Comparison of ENCODE assay signal across 8 mouse cellular contexts in the genomic region with DNA sequence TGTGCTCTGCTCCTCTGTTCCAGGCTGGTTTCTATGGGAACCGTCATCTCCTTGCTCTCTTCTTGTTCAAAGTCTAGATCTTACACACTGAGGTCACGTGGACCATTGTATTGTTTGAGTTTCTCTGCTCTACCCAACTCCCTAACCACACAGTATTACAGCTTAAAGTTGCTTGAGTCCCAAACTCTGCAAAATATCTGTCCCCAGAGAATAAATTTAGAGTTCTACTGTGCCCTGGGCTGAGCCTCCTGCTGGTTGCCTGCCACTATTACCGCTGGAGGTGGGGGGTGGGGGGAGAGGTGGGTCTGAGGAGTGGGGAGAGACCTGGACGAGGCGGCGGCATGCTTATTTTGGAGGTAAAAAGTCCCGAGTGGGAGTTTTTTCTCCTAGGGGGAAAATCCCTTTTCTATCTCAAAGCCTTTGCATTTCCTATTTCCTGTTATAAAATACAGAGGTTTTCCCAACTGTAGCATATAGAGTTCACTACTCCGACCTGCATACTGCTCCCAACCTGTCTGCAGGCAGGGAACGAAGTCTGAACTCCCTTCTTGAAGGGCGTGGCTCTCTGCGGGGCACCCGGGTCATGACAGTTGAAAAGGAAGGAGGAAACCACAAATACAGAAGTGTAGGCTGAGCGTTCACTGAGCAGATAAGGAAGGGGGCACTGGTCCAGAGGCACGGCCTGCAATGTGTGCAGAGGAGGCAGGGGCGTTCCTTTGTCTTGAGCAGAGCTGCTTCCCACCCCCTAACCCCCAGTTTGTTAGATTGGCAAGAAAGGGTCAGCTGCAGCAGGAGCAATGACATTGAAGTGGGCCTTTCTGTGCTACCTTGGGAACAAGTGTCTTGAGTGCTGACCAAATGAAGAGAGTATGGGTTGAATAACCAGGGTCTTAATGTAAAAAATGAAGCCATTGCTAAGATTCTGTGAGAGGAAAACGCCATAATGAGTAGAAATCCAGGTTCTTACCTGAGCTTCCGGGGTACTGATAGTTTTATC.
DNase-seq lines count a peak whose midpoint lies in the region; ATAC-seq and TF ChIP-seq lines count a peak whose summit lies in the region.

No protein-coding gene starts in this region.

- H3K27me3 ChIP-seq in hindbrain, embryonic 16.5 days (replicated peaks; ENCODE audit: control insufficient read depth, insufficient read depth, low read length) = no peaks in the 10 kb centered on the region
- no peaks in the 10 kb centered on the region for H3K27me3 ChIP-seq in hindbrain, embryonic 13.5 days
- no peaks in the 10 kb centered on the region for H3K27me3 ChIP-seq in liver, embryonic 14.5 days (ENCODE audit: control insufficient read depth, insufficient read depth, low read length)

- no peak overlapping the region for H3K4me2 ChIP-seq in hindbrain, embryonic 16.5 days (ENCODE audit: low read length)
- no peak overlapping the region for H3K4me2 ChIP-seq in hindbrain, embryonic 13.5 days
- H3K4me2 ChIP-seq in liver, embryonic 14.5 days (ENCODE audit: low read depth) = peak overlapping the region; percentile 61

- H3K27ac ChIP-seq in hindbrain, embryonic 16.5 days (ENCODE audit: low read depth, low read length) = no peak overlapping the region
- H3K27ac ChIP-seq in hindbrain, embryonic 13.5 days = no peak overlapping the region
- no peak overlapping the region for H3K27ac ChIP-seq in liver, embryonic 14.5 days

- no peaks in the 10 kb centered on the region for H3K36me3 ChIP-seq in hindbrain, embryonic 16.5 days (ENCODE audit: control insufficient read depth, insufficient read depth, low read length)
- H3K36me3 ChIP-seq in hindbrain, embryonic 13.5 days = no peaks in the 10 kb centered on the region
- H3K36me3 ChIP-seq in liver, embryonic 14.5 days (replicated peaks; ENCODE audit: control insufficient read depth, insufficient read depth, low read depth) = no peaks in the 10 kb centered on the region

- 36% methylated on average over 17 of the region's 17 CpGs for WGBS in hindbrain, embryonic 16.5 days
- 42% methylated on average over 17 of the region's 17 CpGs for WGBS in hindbrain, embryonic 13.5 days
- WGBS in liver, embryonic 14.5 days (ENCODE audit: insufficient replicate concordance) = 4% methylated on average over 17 of the region's 17 CpGs

- H3K9ac ChIP-seq in hindbrain, embryonic 16.5 days (ENCODE audit: low read depth, low read length) = no peak overlapping the region
- H3K9ac ChIP-seq in hindbrain, embryonic 13.5 days = no peak overlapping the region
- no peak overlapping the region for H3K9ac ChIP-seq in liver, embryonic 14.5 days (replicated peaks)

- no peak overlapping the region for H3K4me3 ChIP-seq in hindbrain, embryonic 16.5 days (ENCODE audit: low read length)
- H3K4me3 ChIP-seq in hindbrain, embryonic 13.5 days = no peak overlapping the region
- no peak overlapping the region for H3K4me3 ChIP-seq in liver, embryonic 14.5 days (ENCODE audit: insufficient read depth in 1 of 2, low read depth in 2 of 2, low read length in 2 of 2)

- peak; percentile 40; the same call in 1 of the 2 replicates for ATAC-seq in hindbrain, embryonic 16.5 days
- no peak for ATAC-seq in hindbrain, embryonic 13.5 days (ENCODE audit: low FRiP score)
- peak; percentile 91 for ATAC-seq in liver, embryonic 14.5 days (ENCODE audit: insufficient read depth)

- peak; percentile 65 for TF ChIP-seq EP300 in liver, embryonic 14.5 days (IDR thresholded peaks at IDR 0.05; ENCODE audit: low read depth)

- H3K9me3 ChIP-seq in hindbrain, embryonic 16.5 days (ENCODE audit: control insufficient read depth, low read length) = no peaks in the 10 kb centered on the region
- no peaks in the 10 kb centered on the region for H3K9me3 ChIP-seq in hindbrain, embryonic 13.5 days
- no peaks in the 10 kb centered on the region for H3K9me3 ChIP-seq in liver, embryonic 14.5 days (ENCODE audit: control insufficient read depth, low read length)

- TF ChIP-seq CTCF in liver, embryonic 14.5 days (IDR thresholded peaks at IDR 0.05; ENCODE audit: low read depth) = no peak

- DNase-seq in c-Kit-positive CD71-negative TER-119-negative erythroid progenitor cells, embryonic 14.5 days (ENCODE audit: low read depth) = peak; percentile 67
- DNase-seq in liver, embryonic 14.5 days (ENCODE audit: low read depth in 3 of 3, low spot score in 3 of 3) = peak; percentile 31 to 46 (median 41)
- DNase-seq in spleen, postnatal 14 days (ENCODE audit: low spot score in 2 of 2) = peak; percentile 19 to 37
- no peak for DNase-seq in retina, embryonic 14.5 days (ENCODE audit: low spot score)
- DNase-seq in adrenal gland, adult (ENCODE audit: inconsistent age in 2 of 2, low spot score in 1 of 2) = no peak
- no peak for DNase-seq in frontal cortex, postnatal 14 days (ENCODE audit: low spot score in 2 of 2)

- H3K4me1 ChIP-seq in hindbrain, embryonic 16.5 days (ENCODE audit: control insufficient read depth, insufficient read depth, low read depth, low read length) = no peaks in the 10 kb centered on the region
- no peaks in the 10 kb centered on the region; the same call in 1 of the 2 replicates for H3K4me1 ChIP-seq in hindbrain, embryonic 13.5 days (replicated peaks)
- H3K4me1 ChIP-seq in liver, embryonic 14.5 days (replicated peaks; ENCODE audit: control insufficient read depth in 2 of 2, insufficient read depth in 2 of 2, low read length in 1 of 2) = peaks cover 6 to 24% of the 10 kb centered on the region in 2 experiments

Comparison
In these comparisons a context has a peak if more than half of its experiments do, and no peak if none do; other contexts are left out.
1. DNase-seq: peak in c-Kit-positive CD71-negative TER-119-negative erythroid progenitor cells, embryonic 14.5 days (single experiment), liver, embryonic 14.5 days (3 of 3) and spleen, postnatal 14 days (2 of 2); none in retina, embryonic 14.5 days (single experiment), adrenal gland, adult (0 of 2) and frontal cortex, postnatal 14 days (0 of 2).